Mouse (Mus musculus) myocyte (in vitro differentiated cells): Measurements from ENCODE around the gene Men1.
A peak's percentile ranks its signal among the peaks of the same experiment; 100 is the strongest.

Experiments
- CEBPB ChIP-seq: IDR thresholded peaks from 2 replicates; pipeline ENCODE4 v1.6.1; 2011; ENCODE audit warnings: mild to moderate bottlenecking, moderate library complexity; ENCODE audit not compliant: poor library complexity, insufficient read depth, severe bottlenecking
- E2F4 ChIP-seq: IDR thresholded peaks from one replicate; pipeline ENCODE4 v1.6.1; 2011; ENCODE audit warnings: mild to moderate bottlenecking, control low read depth, moderate library complexity; ENCODE audit not compliant: insufficient read depth
- MAX ChIP-seq: IDR thresholded peaks from one replicate; pipeline ENCODE4 v1.6.1; 2011; ENCODE audit warnings: low read depth, mild to moderate bottlenecking, control low read depth
- MYOG ChIP-seq, 3 experiments: IDR thresholded peaks; one replicate each; pipeline ENCODE4 v1.6.1; 2011; ENCODE audit warnings: control low read depth in 2 of 3, low read depth in 2 of 3, mild to moderate bottlenecking in 2 of 3; ENCODE audit not compliant: insufficient read length in 2 of 3, control insufficient read depth in 1 of 3, insufficient read depth in 1 of 3
- POLR2A ChIP-seq: IDR thresholded peaks from one replicate; pipeline ENCODE4 v1.6.1; 2011; ENCODE audit warnings: low read depth, mild to moderate bottlenecking, control low read depth, moderate library complexity; ENCODE audit not compliant: insufficient read length
- POLR2AphosphoS2 ChIP-seq: IDR thresholded peaks from one replicate; pipeline ENCODE4 v1.6.1; 2011; ENCODE audit warnings: low read depth, control low read depth; ENCODE audit not compliant: insufficient read length
- REST ChIP-seq: IDR thresholded peaks from one replicate; pipeline ENCODE4 v1.6.1; 2011; ENCODE audit warnings: mild to moderate bottlenecking, control low read depth, moderate library complexity; ENCODE audit not compliant: insufficient read depth, insufficient read length
- SRF ChIP-seq: IDR thresholded peaks from one replicate; pipeline ENCODE4 v1.6.1; 2011; ENCODE audit warnings: low read depth; ENCODE audit not compliant: control insufficient read depth, insufficient read length
- TCF12 ChIP-seq: IDR thresholded peaks from one replicate; pipeline ENCODE4 v1.6.1; 2011; ENCODE audit warnings: mild to moderate bottlenecking, control low read depth; ENCODE audit not compliant: poor library complexity, insufficient read depth, severe bottlenecking
- TCF3 ChIP-seq: IDR thresholded peaks from one replicate; pipeline ENCODE4 v1.6.1; 2011; ENCODE audit warnings: low read depth, control low read depth; ENCODE audit not compliant: insufficient read length

- no peak for TF ChIP-seq POLR2A
- TF ChIP-seq MAX: no peak
- no peak for TF ChIP-seq SRF
- no peak for TF ChIP-seq POLR2AphosphoS2
- peak; percentile 23 for TF ChIP-seq REST
- no peak for TF ChIP-seq MYOG (IDR thresholded peaks at IDR 0.05; ENCODE audit: control insufficient read depth in 1 of 3, insufficient read depth in 1 of 3, insufficient read length in 2 of 3, low read depth in 2 of 3)
- no peak for TF ChIP-seq E2F4
- no peak for TF ChIP-seq TCF12
- TF ChIP-seq TCF3: no peak
- no peak for TF ChIP-seq CEBPB
Observed at GRCm38 (mm10) chr19:6335458-6335827, 664 bp downstream of the Men1 start.
